Mouse (Mus musculus): ENCODE results near the gene Supt6.

GRCm38 (mm10) chr11:78204287-78204686 lies 41.5 kb downstream of the Supt6 start:
- TF ChIP-seq CTCF (IDR thresholded peaks at IDR 0.05; ENCODE audit: low read depth, low read length) (no peak), POLR2A (IDR thresholded peaks at IDR 0.05; ENCODE audit: extremely low read depth, insufficient read depth, low read length) (no peak)

All from liver, adult 2 months (tissue).